Mouse (Mus musculus) heart, adult 18-20 months (tissue): ENCODE measurements at regions not wholly inside any gene's neighbourhood (a gene's known extent, or its start where the extent isn't known, plus 50 kb on each side); places are given as distances from the start of the nearest gene placed in this dataset.

ENCODE experiments used
- DNase-seq, 2 experiments: peaks; one replicate each; pipeline ENCODE4 v3.0.0; 2021 to 2022; ENCODE audit warnings: mixed read lengths in 1 of 2

- DNase-seq: no peak
Measured at GRCm38 (mm10) chr4:72328282-72329025, 127.7 kb upstream of the Tle1 start.

GRCm38 (mm10) chr4:72324913-72325312, 124.2 kb upstream of the Tle1 start:
- no peak for DNase-seq

- DNase-seq: no peak
Measured at GRCm38 (mm10) chr4:72285112-72285675, 84.5 kb upstream of the Tle1 start.

GRCm38 (mm10) chr4:72250531-72250930, 49.8 kb upstream of the Tle1 start:
- no peak for DNase-seq
